Mouse (Mus musculus): Measurements from ENCODE around the gene Acss1. TPM values are rescaled to one million over a fixed set of nuclear protein-coding genes. Genes with fewer than 3 reads are reported as not detected.

Acss1 gene
- total and polyA plus RNA-seq, 3 experiments = 256 to 332 (median 301) TPM

DNA sequence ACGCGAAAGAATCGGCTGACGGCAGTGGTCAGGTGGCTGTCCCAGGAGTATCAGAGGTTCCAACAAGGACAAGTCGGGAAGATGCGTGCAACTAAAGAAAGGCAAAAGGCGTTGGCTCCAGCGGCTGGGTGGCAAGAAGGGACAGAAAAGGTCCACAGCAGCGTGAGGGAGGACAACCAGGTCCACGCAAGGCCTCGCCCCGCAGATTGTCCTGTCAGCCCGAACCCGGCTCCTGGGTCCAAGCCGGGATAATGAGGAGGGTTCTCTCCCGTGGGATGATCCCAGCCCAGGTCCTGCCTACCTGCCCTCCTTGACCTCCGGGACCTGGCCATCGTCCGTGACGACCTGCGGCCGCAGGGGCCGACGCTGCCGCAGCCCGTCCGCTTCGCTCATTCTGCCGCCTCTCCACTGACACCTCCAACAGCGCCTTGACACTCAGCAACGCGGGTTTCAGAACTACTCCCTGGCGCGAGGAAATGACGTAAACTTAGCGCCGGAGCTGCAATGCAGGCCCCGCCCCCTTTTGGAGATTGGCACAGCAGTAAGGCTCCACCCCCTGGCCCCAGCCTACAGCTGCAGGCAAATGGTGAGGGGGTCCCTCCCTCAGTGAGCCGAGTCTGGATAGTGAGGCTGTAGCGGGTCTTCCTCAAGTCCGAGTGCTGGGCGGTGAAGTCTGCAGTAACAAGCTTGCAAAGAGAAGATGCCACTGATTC lies 60.1 kb downstream of the Acss1 start, which contains the start of gene Apmap:
Gene Apmap (minus strand): TSS at position 481 of the 713 bp plus-strand sequence.
- intact Hi-C loops (cut with DNase I) = loop anchor here (2.0 to 10.0 kb wide), 4 partner anchors 141 to 394 kb away; partner anchors contain the start of genes 3300002I08Rik, Abhd12 and Entpd6
- H3K27me3 ChIP-seq (ENCODE audit: control insufficient read depth, insufficient read depth, low read length) = no peaks in the 10 kb centered on the region

DNA sequence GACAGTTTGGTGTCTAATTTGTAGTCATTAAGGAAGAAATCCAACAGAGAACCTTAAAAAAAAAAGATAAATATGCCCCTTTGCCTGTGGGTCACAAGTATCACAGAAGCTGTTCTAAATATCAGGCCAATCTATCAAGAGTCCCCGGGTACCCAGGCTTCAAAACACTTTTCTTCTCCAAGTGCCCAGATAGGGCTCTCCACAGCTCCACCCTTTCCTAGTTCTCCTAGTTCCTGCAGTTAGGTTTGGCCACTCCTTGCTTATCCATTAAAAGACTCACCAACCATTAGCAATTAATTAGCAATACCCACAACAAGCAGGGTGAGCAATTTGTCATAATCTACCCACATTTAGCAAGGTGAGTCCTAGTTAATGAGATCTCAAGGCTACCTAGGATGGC lies 61.2 kb downstream of the Acss1 start:
- Histone ChIP-seq H3K27ac (no peak overlapping the region), H3K36me3 (ENCODE audit: control insufficient read depth, insufficient read depth, low read length) (peaks cover 4% of the 10 kb centered on the region; the same call in 1 of the 2 replicates), H3K27me3 (ENCODE audit: control insufficient read depth, insufficient read depth, low read length) (no peaks in the 10 kb centered on the region), H3K4me1 (ENCODE audit: control insufficient read depth, insufficient read depth, low read length) (peaks cover 1% of the 10 kb centered on the region; the same call in 1 of the 2 replicates), H3K9ac (ENCODE audit: low read depth, low read length) (no peak overlapping the region), H3K79me2 (replicated peaks; ENCODE audit: control insufficient read depth, insufficient read depth, low read length) (no peaks in the 10 kb centered on the region), H3K4me3 (peak overlapping the region; percentile 84; the same call in 1 of the 2 replicates)
- no peak for DNase-seq
- 35% methylated on average over 1 of the region's 1 CpGs for WGBS
- intact Hi-C loops (cut with DNase I) = loop anchor here (5.0 to 10.0 kb wide), 3 partner anchors 242 to 395 kb away; partner anchors contain the start of genes 3300002I08Rik and Abhd12
- TF ChIP-seq CTCF (IDR thresholded peaks at IDR 0.05) = no peak
- no peak for TF ChIP-seq POLR2A (IDR thresholded peaks at IDR 0.05; ENCODE audit: insufficient read depth, low read depth, low read length)
- TF ChIP-seq EP300 (IDR thresholded peaks at IDR 0.05; ENCODE audit: insufficient read depth, low read depth, low read length) = no peak

More for the DNA sequence above, 60.1 kb downstream of the Acss1 start, which contains the start of gene Apmap:
- Histone ChIP-seq H3K36me3 (ENCODE audit: control insufficient read depth, insufficient read depth, low read length) (no peaks in the 10 kb centered on the region; the same call in 1 of the 2 replicates), H3K27ac (peak within 1 kb of the TSS; percentile 77), H3K9ac (ENCODE audit: low read depth, low read length) (peak within 1 kb of the TSS; percentile 82), H3K79me2 (replicated peaks; ENCODE audit: control insufficient read depth, insufficient read depth, low read length) (no peaks in the 10 kb centered on the region), H3K4me1 (ENCODE audit: control insufficient read depth, insufficient read depth, low read length) (peaks cover 1% of the 10 kb centered on the region; the same call in 1 of the 2 replicates), H3K4me3 (peak within 1 kb of the TSS; percentile 84)
- TF ChIP-seq CTCF (IDR thresholded peaks at IDR 0.05) = peak; percentile 33
- 0 out of 2 replicates have a peak, but pooled peaks have one; percentile 10 for TF ChIP-seq EP300 (IDR thresholded peaks at IDR 0.05; ENCODE audit: insufficient read depth, low read depth, low read length)
- peak; percentile 79 for TF ChIP-seq POLR2A (IDR thresholded peaks at IDR 0.05; ENCODE audit: insufficient read depth, low read depth, low read length)
- under 1% methylated on average over 42 of the region's 42 CpGs for WGBS
- peak; percentile 95 to 97 for DNase-seq

DNA sequence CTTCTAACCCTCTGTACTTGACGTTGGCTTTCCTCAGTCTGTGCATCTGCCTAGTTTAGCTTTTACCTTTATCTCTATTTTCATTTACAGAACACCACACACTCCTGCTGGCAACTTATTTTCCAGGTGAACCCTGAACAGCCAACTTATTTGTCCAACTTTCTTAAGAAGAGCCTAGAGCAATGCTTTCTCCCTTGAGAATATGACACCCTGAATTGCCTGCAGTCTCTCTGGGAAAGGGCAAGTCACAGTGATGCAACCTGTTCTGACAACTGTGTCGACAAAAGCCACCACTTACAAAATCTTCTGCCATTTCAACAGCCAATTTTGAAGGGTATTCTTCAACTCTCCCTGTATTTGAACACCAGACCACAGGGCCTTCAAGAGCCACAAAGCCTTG lies 63.5 kb downstream of the Acss1 start:
- TF ChIP-seq EP300 (IDR thresholded peaks at IDR 0.05; ENCODE audit: insufficient read depth, low read depth, low read length) = no peak
- Histone ChIP-seq H3K36me3 (ENCODE audit: control insufficient read depth, insufficient read depth, low read length) (peaks cover 8% of the 10 kb centered on the region), H3K4me1 (ENCODE audit: control insufficient read depth, insufficient read depth, low read length) (peaks cover 1% of the 10 kb centered on the region; the same call in 1 of the 2 replicates), H3K79me2 (replicated peaks; ENCODE audit: control insufficient read depth, insufficient read depth, low read length) (no peaks in the 10 kb centered on the region), H3K27me3 (ENCODE audit: control insufficient read depth, insufficient read depth, low read length) (no peaks in the 10 kb centered on the region), H3K27ac (no peak overlapping the region), H3K4me3 (no peak overlapping the region), H3K9ac (ENCODE audit: low read depth, low read length) (no peak overlapping the region)
- intact Hi-C loops (cut with DNase I) = loop anchor here (5.0 to 10.0 kb wide), 3 partner anchors 240 to 397 kb away; partner anchors contain the start of genes 3300002I08Rik and Abhd12
- WGBS = 82% methylated on average over 2 of the region's 2 CpGs
- DNase-seq = no peak

DNA sequence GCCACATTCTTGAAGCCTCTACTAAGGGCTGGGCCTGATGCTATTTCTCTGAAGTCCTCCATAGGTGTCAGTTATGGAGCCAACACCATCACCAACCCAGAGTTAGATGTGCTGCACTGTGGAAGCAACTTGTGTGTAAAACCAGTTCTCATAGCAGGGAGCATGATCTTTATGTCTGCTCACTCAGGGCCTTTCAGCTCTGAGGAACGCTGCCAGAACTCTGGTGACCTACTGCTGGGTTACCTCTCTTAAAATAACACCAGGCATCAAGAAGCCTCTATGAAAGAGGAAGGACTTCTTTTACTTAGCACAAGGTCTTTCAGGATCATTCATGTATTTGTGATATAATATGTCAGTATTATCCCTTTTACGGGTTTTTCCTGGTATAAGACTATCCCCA lies 66.1 kb downstream of the Acss1 start:
- H3K9ac ChIP-seq (ENCODE audit: low read depth, low read length) = no peak overlapping the region
- no peaks in the 10 kb centered on the region for H3K79me2 ChIP-seq (replicated peaks; ENCODE audit: control insufficient read depth, insufficient read depth, low read length)
- intact Hi-C loops (cut with DNase I) = loop anchor here (10.0 kb wide), 1 partner anchor 237 kb away; the partner anchor contains the start of gene 3300002I08Rik
- TF ChIP-seq POLR2A (IDR thresholded peaks at IDR 0.05; ENCODE audit: insufficient read depth, low read depth, low read length) = no peak
- TF ChIP-seq CTCF (IDR thresholded peaks at IDR 0.05) = no peak
- no peak for TF ChIP-seq EP300 (IDR thresholded peaks at IDR 0.05; ENCODE audit: insufficient read depth, low read depth, low read length)
- H3K36me3 ChIP-seq (ENCODE audit: control insufficient read depth, insufficient read depth, low read length) = peaks cover 8% of the 10 kb centered on the region
- H3K4me1 ChIP-seq (ENCODE audit: control insufficient read depth, insufficient read depth, low read length) = peaks cover under 1% of the 10 kb centered on the region; the same call in 1 of the 2 replicates
- WGBS = 73% methylated on average over 2 of the region's 2 CpGs
- H3K4me3 ChIP-seq = no peak overlapping the region
- peak; percentile 32 to 56 for DNase-seq
- no peaks in the 10 kb centered on the region for H3K27me3 ChIP-seq (ENCODE audit: control insufficient read depth, insufficient read depth, low read length)
- H3K27ac ChIP-seq = peak overlapping the region; percentile 78

DNA sequence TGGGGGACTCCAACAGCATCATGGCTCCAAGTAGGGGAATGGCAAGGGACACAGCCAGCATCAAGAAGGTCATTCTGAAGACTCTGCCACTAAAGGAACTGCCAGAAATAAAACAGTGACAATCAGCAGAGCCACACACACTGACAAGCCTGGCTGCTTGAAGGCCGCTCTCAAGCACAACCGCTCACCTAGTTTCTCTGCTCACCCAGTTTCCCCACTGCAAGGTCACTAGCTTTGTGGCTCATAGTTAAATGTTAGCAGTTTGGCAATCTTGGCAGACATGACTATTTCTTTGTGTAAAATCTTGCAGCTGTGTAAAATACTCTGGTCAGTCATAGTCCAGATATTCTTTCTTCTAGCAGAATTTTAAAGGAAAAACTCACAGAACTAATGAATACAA lies 68.0 kb downstream of the Acss1 start:
- 65% methylated on average over 2 of the region's 2 CpGs for WGBS
- Histone ChIP-seq H3K4me1 (ENCODE audit: control insufficient read depth, insufficient read depth, low read length) (no peaks in the 10 kb centered on the region; the same call in 1 of the 2 replicates), H3K79me2 (replicated peaks; ENCODE audit: control insufficient read depth, insufficient read depth, low read length) (no peaks in the 10 kb centered on the region), H3K27ac (peak overlapping the region; percentile 72), H3K36me3 (ENCODE audit: control insufficient read depth, insufficient read depth, low read length) (peaks cover 8% of the 10 kb centered on the region), H3K9ac (ENCODE audit: low read depth, low read length) (no peak overlapping the region), H3K4me3 (no peak overlapping the region), H3K27me3 (ENCODE audit: control insufficient read depth, insufficient read depth, low read length) (no peaks in the 10 kb centered on the region)
- peak in 1 of 2 experiments; percentile 24 for DNase-seq
- intact Hi-C loops (cut with DNase I) = loop anchor here (10.0 kb wide), 1 partner anchor 235 kb away; the partner anchor contains the start of gene 3300002I08Rik
- TF ChIP-seq EP300 (IDR thresholded peaks at IDR 0.05; ENCODE audit: insufficient read depth, low read depth, low read length) (no peak), CTCF (IDR thresholded peaks at IDR 0.05) (no peak), POLR2A (IDR thresholded peaks at IDR 0.05; ENCODE audit: insufficient read depth, low read depth, low read length) (no peak)
